Mouse (Mus musculus): ENCODE results near the gene Rab17.

GRCm38 (mm10) chr1:90962994-90963393, 6.5 kb downstream of the Rab17 start:
- TF ChIP-seq CTCF (IDR thresholded peaks at IDR 0.05; ENCODE audit: extremely low read depth, insufficient read depth, insufficient read length, insufficient replicate concordance) = no peak
- TF ChIP-seq POLR2A (IDR thresholded peaks at IDR 0.05; ENCODE audit: low read depth, low read length) = no peak
